Mouse (Mus musculus): ENCODE measurements around the gene 4833420G17Rik. TPM values are rescaled to one million over a fixed set of nuclear protein-coding genes. Genes with fewer than 3 reads are reported as not detected.

4833420G17Rik gene
- polyA plus RNA-seq (2017; shearing (Covaris generic)): 84.3 TPM

DNA sequence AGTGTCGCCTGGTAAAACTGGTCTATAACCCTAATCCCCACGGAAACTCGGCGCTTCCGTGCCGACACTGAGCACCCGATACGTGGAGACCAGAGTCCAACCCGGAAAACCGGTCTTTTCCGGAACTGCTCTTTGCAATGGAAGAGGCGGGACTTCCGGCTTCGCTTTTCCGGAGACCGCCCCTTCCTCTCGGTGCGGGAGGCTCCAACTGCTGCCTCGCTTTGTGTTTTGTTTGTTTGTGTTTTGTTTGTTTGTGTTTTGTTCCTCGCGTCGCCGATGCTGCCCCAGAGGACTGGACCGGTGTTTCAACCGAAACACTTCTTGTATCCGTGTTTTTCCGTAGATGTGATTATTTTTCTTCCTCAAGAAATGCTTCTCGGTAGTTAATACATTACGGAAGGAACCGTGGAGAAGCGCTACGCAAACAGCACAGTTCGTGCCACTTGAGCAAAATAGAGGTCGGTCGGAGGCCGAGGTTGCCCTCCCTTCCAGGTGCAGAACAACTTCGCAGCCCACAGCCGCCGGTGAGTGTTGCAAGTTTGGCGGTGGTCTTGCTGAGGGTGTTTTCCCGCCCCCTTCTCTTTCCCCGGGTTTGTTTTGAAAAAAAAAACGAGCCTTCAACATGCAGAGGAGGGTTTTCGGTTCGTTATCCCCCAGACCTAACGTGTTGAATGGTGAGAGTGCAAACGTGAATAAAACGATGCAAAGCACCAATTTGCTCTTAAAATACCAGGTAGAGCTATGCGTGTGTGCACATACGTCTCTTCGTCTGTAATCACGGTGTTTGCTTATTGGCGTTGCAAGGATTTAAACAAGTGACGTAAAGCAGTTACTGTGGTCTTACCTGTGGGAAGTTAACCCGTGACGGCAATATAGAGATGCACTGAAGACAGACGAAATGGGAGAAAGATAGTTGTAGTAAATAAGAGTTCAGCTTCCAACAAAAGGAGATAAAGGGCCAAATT lies at the start of gene 4833420G17Rik:
Gene 4833420G17Rik (plus strand): TSS at position 173 of the 965 bp plus-strand sequence.

DNA sequence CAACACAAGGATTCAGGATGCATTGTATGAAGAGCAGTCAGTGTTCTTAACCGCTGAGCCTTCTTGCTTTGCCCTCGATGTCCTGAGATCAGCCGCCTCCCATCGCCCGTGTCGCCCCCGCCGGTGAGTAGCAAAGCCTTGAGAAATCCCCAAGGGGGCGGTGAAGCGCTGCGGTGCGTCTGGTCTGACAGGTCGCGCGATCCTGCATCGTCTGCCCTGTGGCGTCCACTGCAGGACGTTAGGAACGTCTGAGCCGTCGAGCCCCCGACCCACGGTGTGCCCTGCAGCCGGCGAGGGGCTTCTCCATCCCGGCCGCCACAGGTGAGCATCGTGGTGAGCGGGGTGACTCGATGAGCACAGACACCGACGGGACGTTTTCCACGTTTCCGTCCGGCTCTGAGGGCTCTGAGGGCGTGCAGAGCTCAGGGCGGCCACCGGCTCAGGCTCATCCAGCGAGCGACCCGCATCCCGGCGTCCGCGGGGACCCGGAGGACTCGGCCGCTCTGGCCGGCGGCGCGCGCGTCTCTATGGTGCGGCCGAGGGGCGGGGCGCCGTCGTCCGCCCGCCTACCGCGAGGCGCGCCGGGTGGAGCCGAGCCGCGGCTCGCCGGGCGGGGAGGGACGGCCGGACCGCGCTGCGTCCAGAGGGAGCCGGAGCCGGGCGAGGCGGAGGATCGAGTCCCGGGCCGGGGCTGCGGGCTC lies 25.5 kb downstream of the 4833420G17Rik start, which contains the start of the genes Tmem267 and 3110070M22Rik:
Gene Tmem267 (plus strand): TSS at position 160 of the 701 bp plus-strand sequence.
Gene 3110070M22Rik (minus strand): TSS at position 504 of the 701 bp plus-strand sequence.

Other genes starting within 250 kb of the 4833420G17Rik start
- gene Paip1, start 34.2 kb upstream of the 4833420G17Rik start, polyA plus RNA-seq (2017; shearing (Covaris generic)): 11.3 TPM
- gene Tmem267, start 25.3 kb downstream of the 4833420G17Rik start, polyA plus RNA-seq (2017; shearing (Covaris generic)): 1.8 TPM
- gene 3110070M22Rik, start 25.6 kb downstream of the 4833420G17Rik start, polyA plus RNA-seq (2017; shearing (Covaris generic)): 0.56 TPM
- not detected for gene Ccl28, start 161.1 kb downstream of the 4833420G17Rik start, polyA plus RNA-seq (2017; shearing (Covaris generic))
- 86.2 TPM for gene Hmgcs1, start 227.6 kb downstream of the 4833420G17Rik start, polyA plus RNA-seq (2017; shearing (Covaris generic))

Measured in effector memory CD4-positive, alpha-beta T cell, adult 5 months (primary cell).